Mouse (Mus musculus) urinary bladder, adult 18-20 months (tissue): ENCODE results near the gene Kcnj6.

ENCODE experiments used
- DNase-seq, 2 experiments: peaks; one replicate each; pipeline ENCODE4 v3.0.0; 2022; ENCODE audit warnings: low spot score in 2 of 2, mixed read lengths in 2 of 2

Gene Kcnj6

GRCm38 (mm10) chr16:94997340-94997849 lies at the start of gene Kcnj6:
TSS of gene Kcnj6 (minus strand) at chr16:94997701.
- DNase-seq: no peak

- no peak for DNase-seq
Measured at GRCm38 (mm10) chr16:95009937-95010336, 12.4 kb upstream of the Kcnj6 start.

DNA sequence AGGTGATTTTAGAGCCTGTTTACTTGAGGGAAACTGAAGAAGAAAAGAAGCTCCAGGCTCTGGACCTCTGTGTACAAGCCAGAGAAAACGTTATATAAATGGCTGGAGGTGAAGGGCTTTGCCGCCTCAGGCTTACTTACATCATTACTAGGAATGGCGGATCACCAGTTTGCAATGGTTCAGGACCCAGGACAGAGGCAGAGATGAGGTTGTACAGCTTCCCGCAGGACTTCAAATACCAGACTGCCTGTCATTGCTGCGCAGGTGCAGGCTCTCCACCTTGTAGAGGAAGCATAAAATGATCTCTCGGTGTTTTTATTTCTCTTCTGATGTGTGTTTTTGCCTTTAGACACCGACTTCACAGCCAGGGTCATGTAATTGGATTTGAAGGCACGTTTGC lies 7.1 kb upstream of the Kcnj6 start:
- no peak for DNase-seq

GRCm38 (mm10) chr16:94999551-94999950 lies 2.0 kb upstream of the Kcnj6 start:
- DNase-seq: no peak

GRCm38 (mm10) chr16:94999019-94999418 lies 1.5 kb upstream of the Kcnj6 start:
- no peak for DNase-seq

GRCm38 (mm10) chr16:94996791-94997281 lies 665 bp downstream of the Kcnj6 start:
- no peak for DNase-seq

- DNase-seq: peak in 1 of 2 experiments; percentile 2
Measured at GRCm38 (mm10) chr16:94995542-94996131, 1.9 kb downstream of the Kcnj6 start.

- no peak for DNase-seq
Measured at GRCm38 (mm10) chr16:94994924-94995323, 2.6 kb downstream of the Kcnj6 start.

- DNase-seq: no peak
Measured at GRCm38 (mm10) chr16:94994148-94994547, 3.4 kb downstream of the Kcnj6 start.

GRCm38 (mm10) chr16:94990114-94990513 lies 7.4 kb downstream of the Kcnj6 start:
- no peak for DNase-seq

DNA sequence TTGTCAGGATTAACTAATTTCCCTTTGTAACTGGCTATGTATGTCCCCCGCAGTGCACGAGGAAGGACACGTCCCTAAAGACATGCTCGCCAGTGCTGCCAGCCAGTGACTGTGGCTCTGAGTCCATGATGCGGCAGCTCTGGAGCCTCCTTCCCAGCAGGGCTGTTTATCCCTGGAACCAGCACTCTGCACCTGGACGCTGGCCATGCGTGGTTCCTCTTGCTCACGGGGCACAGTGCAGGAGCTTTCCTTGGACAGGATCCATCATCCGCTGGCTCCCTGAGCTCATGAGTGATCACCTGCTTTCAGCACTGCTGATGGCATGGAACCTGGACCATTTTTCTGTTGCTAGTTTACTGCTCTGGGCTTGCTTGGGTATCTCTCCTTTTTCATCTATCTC lies 10.8 kb downstream of the Kcnj6 start:
- DNase-seq: no peak

- no peak for DNase-seq
Measured at GRCm38 (mm10) chr16:94984263-94984662, 13.2 kb downstream of the Kcnj6 start.

DNA sequence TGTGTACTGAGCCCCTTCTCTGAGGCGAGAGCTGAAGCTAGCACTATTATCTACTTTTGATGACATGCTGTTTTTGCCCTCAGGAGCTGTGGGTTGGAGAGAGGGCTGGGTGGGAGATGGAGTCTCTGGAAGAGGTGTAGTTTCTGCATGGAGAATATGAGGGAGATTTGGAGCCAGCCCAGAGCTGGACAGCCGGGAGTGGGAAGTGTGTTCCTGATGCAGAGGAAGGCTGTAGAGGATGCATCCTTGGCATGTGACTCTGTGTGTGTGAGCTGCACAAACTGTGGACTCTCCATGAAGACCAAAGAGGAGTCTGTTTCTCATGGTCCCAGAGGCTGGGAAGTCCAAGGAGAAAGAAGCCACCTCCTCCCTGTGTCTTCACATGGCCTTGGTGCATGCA lies 17.1 kb downstream of the Kcnj6 start:
- no peak for DNase-seq

DNA sequence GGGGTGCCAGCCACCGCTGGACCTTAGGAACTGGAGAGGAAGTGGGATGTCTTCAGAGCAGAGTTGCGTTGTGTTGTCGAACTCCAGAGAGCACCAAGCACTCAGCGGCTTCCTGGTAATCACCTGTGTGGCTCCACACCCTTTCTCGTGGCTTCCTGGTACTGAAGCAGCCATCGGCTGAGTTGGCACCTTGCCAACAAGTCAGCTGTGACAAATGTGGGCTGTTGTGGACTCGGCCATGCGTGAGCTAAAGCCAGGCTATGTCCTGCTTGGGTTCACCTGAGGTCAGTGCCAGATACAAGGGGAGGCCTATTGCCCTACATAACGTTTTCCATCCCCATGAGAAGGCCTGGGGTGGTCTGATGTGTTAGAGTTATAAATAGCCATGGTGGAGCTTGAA lies 18.0 kb downstream of the Kcnj6 start:
- DNase-seq: no peak

DNA sequence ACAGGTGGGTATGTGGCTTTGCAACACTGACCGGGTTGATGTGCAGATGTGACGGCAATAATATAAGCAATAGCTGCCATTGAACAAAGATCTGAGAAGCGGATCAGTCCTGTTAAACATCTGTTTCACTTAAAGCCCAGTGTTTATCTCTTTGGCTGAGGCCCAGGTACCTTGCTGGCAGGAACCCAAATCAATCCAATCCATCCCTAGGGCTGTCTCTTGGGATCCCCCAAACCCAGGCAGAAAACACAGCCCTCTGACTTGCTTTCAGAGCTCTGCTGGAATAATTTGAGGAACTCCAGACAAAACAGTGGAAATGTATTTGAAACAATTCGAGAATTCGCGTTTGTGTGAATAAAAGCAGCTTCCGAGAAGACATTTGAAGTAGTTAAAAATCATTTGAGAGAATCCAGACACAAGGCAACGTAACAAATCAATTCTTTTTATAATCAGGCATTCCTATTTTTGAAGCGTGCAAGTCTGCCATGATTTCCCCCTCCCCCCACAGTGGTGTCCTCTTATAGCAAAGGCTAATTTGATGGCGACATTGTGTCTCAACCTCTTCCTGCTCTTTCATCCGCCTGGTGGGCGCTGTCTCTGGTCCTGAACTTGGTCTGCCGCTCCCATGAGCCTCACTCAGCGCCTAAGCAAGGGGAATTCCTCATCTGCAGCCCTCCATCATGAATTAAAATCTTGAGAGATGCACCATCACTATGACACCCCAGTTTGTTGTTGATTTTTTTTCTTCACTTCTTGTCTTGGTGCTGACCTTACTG lies 25.2 kb downstream of the Kcnj6 start:
- peak in 1 of 2 experiments; percentile 3 for DNase-seq

DNA sequence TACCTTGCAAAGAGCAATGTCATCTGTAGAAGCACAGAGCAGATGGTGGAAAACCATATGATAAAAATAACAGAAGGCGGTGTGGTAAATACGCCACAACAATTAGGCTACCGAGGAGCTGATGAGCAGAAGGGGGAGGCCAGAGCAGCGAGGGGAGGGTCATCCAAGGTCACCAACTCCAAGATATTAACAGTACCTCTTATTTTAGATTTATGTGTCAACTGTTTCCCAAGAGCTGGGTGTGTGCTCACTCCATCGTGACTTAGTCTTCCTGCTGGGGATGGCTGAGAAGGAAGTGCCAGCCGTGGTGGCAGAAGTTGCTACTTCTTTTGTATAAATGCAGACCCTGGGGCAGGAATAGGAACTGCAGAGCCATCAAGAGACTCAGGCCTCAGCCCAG lies 28.6 kb downstream of the Kcnj6 start:
- no peak for DNase-seq

DNA sequence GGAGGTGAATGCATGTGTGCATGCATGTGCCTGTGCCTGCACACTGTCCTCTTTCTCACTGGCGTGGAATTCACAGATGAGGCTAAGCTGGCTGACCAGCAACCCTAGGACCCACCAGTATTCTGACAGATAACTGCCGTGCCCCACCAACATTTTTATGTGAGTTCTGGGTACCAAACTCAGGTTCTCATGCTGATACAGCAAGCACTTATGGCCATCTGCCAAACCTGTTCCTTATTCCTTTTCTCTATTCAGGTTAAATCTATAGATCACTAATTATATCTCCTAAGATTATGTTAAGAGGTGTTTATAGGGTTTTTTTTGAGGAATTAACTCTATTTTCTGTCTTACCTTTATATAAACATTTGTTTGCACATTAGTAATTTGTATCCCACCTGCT lies 29.0 kb downstream of the Kcnj6 start:
- DNase-seq: no peak

DNA sequence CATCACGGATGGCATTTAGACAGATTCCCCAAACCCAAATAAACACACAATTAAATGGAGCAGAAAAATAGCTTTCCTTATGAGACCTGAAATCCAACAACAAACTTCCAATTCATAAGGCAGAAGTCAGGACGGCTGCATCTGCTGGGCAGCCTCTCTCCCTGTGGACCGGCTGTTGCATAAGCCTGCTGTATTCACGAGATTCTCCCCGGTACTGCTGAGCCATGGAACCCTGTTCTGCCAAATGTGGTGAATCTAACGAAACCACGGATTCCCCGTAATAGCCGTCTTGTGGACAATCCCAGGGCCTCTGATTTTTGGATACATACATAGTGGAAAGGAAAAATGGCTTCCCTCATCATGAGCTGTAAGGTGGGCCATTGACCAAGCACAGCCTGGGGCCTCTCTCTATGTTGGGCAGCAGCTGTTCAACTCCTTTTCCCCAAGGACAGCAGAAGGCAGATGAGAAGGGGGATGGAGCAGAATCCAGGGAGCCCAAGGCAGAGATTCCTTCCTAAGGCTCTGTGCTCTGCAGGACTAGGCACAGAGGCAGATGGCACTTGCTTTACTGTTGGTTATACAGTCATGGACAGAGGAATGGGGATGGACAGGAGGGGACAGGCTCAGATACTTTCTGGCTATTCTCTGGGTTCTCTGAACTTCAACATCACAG lies 40.2 kb downstream of the Kcnj6 start:
- DNase-seq: no peak

GRCm38 (mm10) chr16:94956410-94956809 lies 41.1 kb downstream of the Kcnj6 start:
- no peak for DNase-seq

DNA sequence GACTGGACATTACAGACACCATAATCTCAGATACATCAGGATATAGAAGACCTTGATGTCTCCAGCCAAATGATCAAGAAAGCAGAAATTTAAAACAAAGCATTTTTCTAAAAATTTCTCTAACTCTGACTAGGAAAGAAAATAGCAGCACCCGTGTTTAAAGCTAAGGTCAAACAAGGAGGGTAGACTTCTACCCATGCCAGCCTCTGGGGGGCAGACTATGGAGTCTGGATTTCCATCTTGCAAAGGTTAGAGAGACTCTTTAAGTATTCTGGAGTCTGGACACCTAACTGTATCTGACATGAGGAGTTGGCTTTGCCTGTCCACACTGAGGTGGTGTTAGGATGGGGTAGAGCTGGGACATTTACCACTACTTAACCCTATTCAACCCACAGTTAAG lies 44.2 kb downstream of the Kcnj6 start:
- DNase-seq: no peak

DNA sequence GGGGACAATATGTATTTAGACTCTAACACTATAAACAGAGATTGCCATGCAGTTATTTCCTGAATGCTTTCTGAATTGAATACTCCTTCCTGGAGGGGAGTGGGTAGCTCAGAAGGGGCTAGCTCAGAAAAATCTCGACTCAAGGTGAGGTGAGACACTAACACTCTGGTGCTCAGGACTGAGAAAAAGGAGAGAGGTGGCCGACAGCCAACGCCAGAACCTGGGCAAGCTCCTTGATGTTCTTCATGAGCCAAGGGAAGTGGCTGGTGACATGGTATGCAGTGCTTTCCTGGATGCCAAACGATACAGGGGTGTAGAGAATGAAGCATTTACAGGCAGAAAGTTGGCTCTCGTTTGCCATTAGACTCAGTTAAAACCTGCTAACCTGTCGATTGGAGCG lies 48.3 kb downstream of the Kcnj6 start:
- no peak for DNase-seq

GRCm38 (mm10) chr16:94946848-94947247 lies 50.7 kb downstream of the Kcnj6 start:
- no peak for DNase-seq

GRCm38 (mm10) chr16:94932702-94933101 lies 64.8 kb downstream of the Kcnj6 start:
- DNase-seq: no peak
